Mouse (Mus musculus) stomach, postnatal 0 days (tissue): Measurements from ENCODE around the gene Prss2.

ENCODE experiments used
- CTCF ChIP-seq: IDR thresholded peaks from 2 replicates; pipeline ENCODE4 v1.5.1; 2016; ENCODE audit warnings: antibody characterized with exemption, low read depth, mild to moderate bottlenecking, moderate library complexity
- EP300 ChIP-seq: optimal IDR thresholded peaks from 2 replicates; pipeline ENCODE3; 2016; ENCODE audit warnings: antibody characterized with exemption

- no peak for TF ChIP-seq CTCF
- no peak for TF ChIP-seq EP300
Observed at GRCm38 (mm10) chr6:41526453-41526852, 4.9 kb downstream of the Prss2 start.
